Mouse (Mus musculus) kidney, adult 2 months (tissue): Measurements from ENCODE around the gene Gm49337.
A peak's percentile ranks its signal among the peaks of the same experiment; 100 is the strongest.

Experiments
- CTCF ChIP-seq: fragments of 200-500 bp; conservative IDR thresholded peaks from 2 replicates; pipeline ENCODE4 v1.5.1; 2011; ENCODE audit warnings: low read depth, mild to moderate bottlenecking, control low read depth, low read length, moderate library complexity, mixed read lengths; ENCODE audit not compliant: insufficient read depth, insufficient read length
- POLR2A ChIP-seq: fragments of 200-500 bp; IDR thresholded peaks from one replicate; pipeline ENCODE4 v1.6.1; 2011; ENCODE audit warnings: low read depth, low read length, control low read depth

DNA sequence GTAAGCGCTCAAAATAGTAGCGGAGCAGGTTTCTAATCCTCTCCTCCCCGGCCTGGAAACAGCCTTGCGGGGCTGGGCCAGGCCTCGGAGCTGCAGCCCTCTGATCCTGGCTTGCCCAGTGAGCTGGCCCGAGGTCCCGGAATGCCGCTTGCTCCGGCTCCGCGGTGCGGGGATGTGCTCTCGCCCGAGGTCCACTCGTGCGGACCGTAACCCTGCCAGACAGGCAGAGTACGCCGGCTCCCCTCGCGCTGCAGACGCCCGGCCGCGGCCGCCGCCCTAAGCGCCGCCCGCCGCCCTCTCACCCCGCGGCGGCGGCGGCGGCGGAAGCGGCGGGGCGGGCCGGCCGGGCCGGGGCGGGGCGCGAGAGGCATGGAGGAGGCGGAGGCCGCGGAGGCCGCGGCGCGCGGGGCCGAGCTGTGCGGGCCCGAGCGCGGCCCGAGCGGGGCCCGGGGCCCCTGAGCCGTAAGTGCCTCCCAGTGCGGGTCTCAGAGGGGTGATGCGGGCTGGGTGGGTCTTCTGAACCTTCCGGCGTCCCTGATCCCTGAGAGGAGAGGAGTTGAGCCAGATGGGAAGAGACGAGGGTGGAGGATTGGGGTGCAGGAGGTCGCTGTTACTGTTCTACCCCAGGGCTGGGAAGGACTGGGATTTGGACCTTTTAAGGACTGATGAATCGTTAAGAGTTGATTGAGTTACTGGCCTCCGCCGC, 22.9 kb upstream of the Gm49337 start:
- no peak for TF ChIP-seq CTCF
- TF ChIP-seq POLR2A = peak; percentile 52
